Mouse (Mus musculus) hindbrain, embryonic 12.5 days (tissue): ENCODE results near the gene Rph3al. TPM values are rescaled to one million over a fixed set of nuclear protein-coding genes. Genes with fewer than 3 reads are reported as not detected.

Experiments
- ATAC-seq: fragments of 200-750 bp; cut with Nextera tagmentation; 2 replicates; pipeline ENCODE4 v1.8.0; 2017; ENCODE audit warnings: moderate TSS enrichment; ENCODE audit not compliant: low FRiP score
- H3K27ac ChIP-seq: fragments of 300-500 bp; sonication (generic); 2 replicates; pipeline ENCODE4 v1.5.1; 2016; ENCODE audit warnings: mild to moderate bottlenecking
- H3K27me3 ChIP-seq: fragments of 300-500 bp; sonication (generic); 2 replicates; pipeline ENCODE4 v1.6.1; 2016; ENCODE audit warnings: mild to moderate bottlenecking
- H3K36me3 ChIP-seq: fragments of 300-500 bp; sonication (generic); 2 replicates; pipeline ENCODE4 v1.6.1; 2016; ENCODE audit warnings: mild to moderate bottlenecking
- H3K4me1 ChIP-seq: fragments of 300-500 bp; sonication (generic); 2 replicates; pipeline ENCODE4 v1.6.1; 2016
- H3K4me2 ChIP-seq: fragments of 300-500 bp; sonication (generic); replicated peaks from 2 replicates; pipeline ENCODE4 v1.6.1; 2016; ENCODE audit warnings: mild to moderate bottlenecking
- H3K4me3 ChIP-seq: fragments of 300-500 bp; sonication (generic); 2 replicates; pipeline ENCODE4 v1.5.1; 2016; ENCODE audit warnings: mild to moderate bottlenecking
- H3K9ac ChIP-seq: fragments of 300-500 bp; sonication (generic); 2 replicates; pipeline ENCODE4 v1.6.1; 2016; ENCODE audit warnings: mild to moderate bottlenecking, moderate library complexity
- H3K9me3 ChIP-seq: fragments of 300-500 bp; sonication (generic); replicated peaks from 2 replicates; pipeline ENCODE4 v1.6.1; 2016; ENCODE audit warnings: mild to moderate bottlenecking
- WGBS: fragments of 180-500 bp; shearing (Covaris S2); methylation state at CpG from one replicate; pipeline ENCODE4 v1.1.7; 2016; 5-methylcytosine and 5-hydroxymethylcytosine counted together
- polyA plus RNA-seq: library from polyadenylated mRNA; unstranded; fragments of >200 nt; fragmentation: Nextera tagmentation; extraction: Ambion mirVana; gene quantifications from 2 replicates; pipeline ENCODE4 v1.2.1, GENCODE M21; 2016

Gene Rph3al
- polyA plus RNA-seq, 1 experiment from 2014 or later = 2.9 TPM

GRCm38 (mm10) chr11:75853067-75853636, 85.1 kb downstream of the Rph3al start:
- peaks cover 19% of the 10 kb centered on the region for H3K4me1 ChIP-seq
- WGBS = 77% methylated on average over 10 of the region's 10 CpGs
- no peak overlapping the region for H3K9ac ChIP-seq
- H3K9me3 ChIP-seq = no peaks in the 10 kb centered on the region
- H3K27me3 ChIP-seq = no peaks in the 10 kb centered on the region
- H3K36me3 ChIP-seq = no peaks in the 10 kb centered on the region
- H3K4me2 ChIP-seq = no peak overlapping the region
- H3K4me3 ChIP-seq = no peak overlapping the region
- no peak for ATAC-seq
- H3K27ac ChIP-seq = 0 out of 2 replicates have a peak overlapping the region, but pooled peaks have one; percentile 66

GRCm38 (mm10) chr11:75852485-75852884, 85.7 kb downstream of the Rph3al start:
- H3K9ac ChIP-seq = no peak overlapping the region
- H3K27ac ChIP-seq = peak overlapping the region; percentile 66
- H3K9me3 ChIP-seq = no peaks in the 10 kb centered on the region
- no peak overlapping the region for H3K4me2 ChIP-seq
- peaks cover 19% of the 10 kb centered on the region for H3K4me1 ChIP-seq
- WGBS = 79% methylated on average over 2 of the region's 2 CpGs
- peak; percentile 54; the same call in 1 of the 2 replicates for ATAC-seq
- H3K36me3 ChIP-seq = no peaks in the 10 kb centered on the region
- no peaks in the 10 kb centered on the region for H3K27me3 ChIP-seq
- H3K4me3 ChIP-seq = no peak overlapping the region

- Histone ChIP-seq H3K4me3 (no peak overlapping the region), H3K9ac (no peak overlapping the region), H3K27ac (no peak overlapping the region), H3K36me3 (no peaks in the 10 kb centered on the region), H3K27me3 (no peaks in the 10 kb centered on the region), H3K4me1 (peaks cover 37% of the 10 kb centered on the region), H3K9me3 (no peaks in the 10 kb centered on the region), H3K4me2 (no peak overlapping the region)
- ATAC-seq = no peak
- 84% methylated on average over 6 of the region's 6 CpGs for WGBS
Measured at GRCm38 (mm10) chr11:75849552-75849951, 88.7 kb downstream of the Rph3al start.

- Histone ChIP-seq H3K4me1 (peaks cover 36% of the 10 kb centered on the region), H3K9ac (no peak overlapping the region), H3K36me3 (no peaks in the 10 kb centered on the region), H3K27ac (peak overlapping the region; percentile 62), H3K4me3 (no peak overlapping the region), H3K9me3 (no peaks in the 10 kb centered on the region), H3K27me3 (no peaks in the 10 kb centered on the region), H3K4me2 (no peak overlapping the region)
- 0 out of 2 replicates have a peak, but pooled peaks have one; percentile 51 for ATAC-seq
- 47% methylated on average over 7 of the region's 7 CpGs for WGBS
Measured at GRCm38 (mm10) chr11:75846589-75846988, 91.6 kb downstream of the Rph3al start.

GRCm38 (mm10) chr11:75845675-75846074, 92.6 kb downstream of the Rph3al start:
- Histone ChIP-seq H3K4me1 (peaks cover 41% of the 10 kb centered on the region), H3K27me3 (no peaks in the 10 kb centered on the region), H3K4me3 (no peak overlapping the region), H3K4me2 (no peak overlapping the region), H3K9me3 (no peaks in the 10 kb centered on the region), H3K36me3 (no peaks in the 10 kb centered on the region), H3K27ac (0 out of 2 replicates have a peak overlapping the region, but pooled peaks have one; percentile 62), H3K9ac (no peak overlapping the region)
- no peak for ATAC-seq
- 40% methylated on average over 7 of the region's 7 CpGs for WGBS

- no peak overlapping the region for H3K4me2 ChIP-seq
- H3K9ac ChIP-seq = no peak overlapping the region
- no peak for ATAC-seq
- peaks cover 54% of the 10 kb centered on the region for H3K4me1 ChIP-seq
- no peak overlapping the region for H3K27ac ChIP-seq
- H3K36me3 ChIP-seq = no peaks in the 10 kb centered on the region
- WGBS = 57% methylated on average over 4 of the region's 4 CpGs
- no peak overlapping the region for H3K4me3 ChIP-seq
- H3K9me3 ChIP-seq = no peaks in the 10 kb centered on the region
- H3K27me3 ChIP-seq = no peaks in the 10 kb centered on the region; the same call in 1 of the 2 replicates
Measured at GRCm38 (mm10) chr11:75842904-75843619, 95.2 kb downstream of the Rph3al start.

GRCm38 (mm10) chr11:75841503-75841902, 96.7 kb downstream of the Rph3al start:
- H3K4me1 ChIP-seq = peaks cover 48% of the 10 kb centered on the region

GRCm38 (mm10) chr11:75839536-75840430, 98.4 kb downstream of the Rph3al start:
- no peak overlapping the region for H3K9ac ChIP-seq
- ATAC-seq = no peak
- no peaks in the 10 kb centered on the region; the same call in 1 of the 2 replicates for H3K27me3 ChIP-seq
- no peak overlapping the region for H3K27ac ChIP-seq
- H3K4me3 ChIP-seq = no peak overlapping the region
- no peak overlapping the region for H3K4me2 ChIP-seq
- H3K4me1 ChIP-seq = peaks cover 37% of the 10 kb centered on the region
- 79% methylated on average over 12 of the region's 12 CpGs for WGBS
- no peaks in the 10 kb centered on the region for H3K36me3 ChIP-seq
- H3K9me3 ChIP-seq = no peaks in the 10 kb centered on the region

More at GRCm38 (mm10) chr11:75841503-75841902, 96.7 kb downstream of the Rph3al start:
- H3K9me3 ChIP-seq = no peaks in the 10 kb centered on the region
- H3K4me2 ChIP-seq = no peak overlapping the region
- no peaks in the 10 kb centered on the region; the same call in 1 of the 2 replicates for H3K27me3 ChIP-seq
- H3K36me3 ChIP-seq = no peaks in the 10 kb centered on the region
- peak overlapping the region; percentile 48; the same call in 1 of the 2 replicates for H3K27ac ChIP-seq
- H3K4me3 ChIP-seq = no peak overlapping the region
- ATAC-seq = no peak
- no peak overlapping the region for H3K9ac ChIP-seq
- WGBS = 63% methylated on average over 3 of the region's 3 CpGs

GRCm38 (mm10) chr11:75838861-75839426, 99.3 kb downstream of the Rph3al start:
- no peaks in the 10 kb centered on the region for H3K9me3 ChIP-seq
- H3K36me3 ChIP-seq = no peaks in the 10 kb centered on the region
- no peak overlapping the region for H3K9ac ChIP-seq
- 77% methylated on average over 10 of the region's 10 CpGs for WGBS
- H3K27ac ChIP-seq = no peak overlapping the region
- H3K4me3 ChIP-seq = no peak overlapping the region
- no peaks in the 10 kb centered on the region; the same call in 1 of the 2 replicates for H3K27me3 ChIP-seq
- no peak for ATAC-seq
- H3K4me2 ChIP-seq = no peak overlapping the region
- H3K4me1 ChIP-seq = peaks cover 32% of the 10 kb centered on the region

- ATAC-seq = no peak
- H3K4me3 ChIP-seq = no peak overlapping the region
- WGBS = 56% methylated on average over 11 of the region's 11 CpGs
- peaks cover 14% of the 10 kb centered on the region for H3K4me1 ChIP-seq
- no peaks in the 10 kb centered on the region for H3K36me3 ChIP-seq
- H3K27me3 ChIP-seq = no peaks in the 10 kb centered on the region; the same call in 1 of the 2 replicates
- H3K4me2 ChIP-seq = no peak overlapping the region
- H3K27ac ChIP-seq = no peak overlapping the region
- H3K9me3 ChIP-seq = no peaks in the 10 kb centered on the region
- H3K9ac ChIP-seq = no peak overlapping the region
Measured at GRCm38 (mm10) chr11:75836240-75836610, 102.0 kb downstream of the Rph3al start.

- Histone ChIP-seq H3K27me3 (no peaks in the 10 kb centered on the region; the same call in 1 of the 2 replicates), H3K9me3 (no peaks in the 10 kb centered on the region), H3K4me3 (no peak overlapping the region), H3K27ac (no peak overlapping the region), H3K36me3 (no peaks in the 10 kb centered on the region), H3K4me1 (peaks cover 13% of the 10 kb centered on the region; the same call in 1 of the 2 replicates), H3K9ac (no peak overlapping the region), H3K4me2 (no peak overlapping the region)
- 84% methylated on average over 11 of the region's 11 CpGs for WGBS
- no peak for ATAC-seq
Measured at GRCm38 (mm10) chr11:75835587-75836239, 102.5 kb downstream of the Rph3al start.
